Mouse (Mus musculus) cortical plate, adult 2 months (tissue): ENCODE data around the gene Gtf3c1.

Experiments used
- CTCF ChIP-seq: fragments of 200-500 bp; IDR thresholded peaks from 2 replicates; pipeline ENCODE4 v1.5.1; 2011; ENCODE audit warnings: mild to moderate bottlenecking, control low read depth, low read length; ENCODE audit not compliant: insufficient read depth; ENCODE audit errors: extremely low read depth
- POLR2A ChIP-seq: fragments of 200-500 bp; IDR thresholded peaks from 2 replicates; pipeline ENCODE4 v1.6.1; 2011; ENCODE audit warnings: mild to moderate bottlenecking, low read length, control low read depth; ENCODE audit not compliant: insufficient read depth; ENCODE audit errors: extremely low read depth

GRCm38 (mm10) chr7:125637220-125638140 lies 70.1 kb downstream of the Gtf3c1 start:
- TF ChIP-seq POLR2A (no peak), CTCF (no peak)
